Mouse (Mus musculus) midbrain, embryonic 15.5 days (tissue): Measurements from ENCODE around the gene Hspb3. TPM values are rescaled to one million over a fixed set of nuclear protein-coding genes. Genes with fewer than 3 reads are reported as not detected.

Source experiments
- ATAC-seq: fragments of 200-750 bp; cut with Nextera tagmentation; replicated peaks from 2 replicates; pipeline ENCODE4 v1.8.0; 2017; ENCODE audit warnings: moderate TSS enrichment
- H3K27ac ChIP-seq: fragments of 300-500 bp; sonication (generic); 2 replicates; pipeline ENCODE4 v1.5.1; 2015; ENCODE audit warnings: mild to moderate bottlenecking, inconsistent platforms
- H3K27me3 ChIP-seq: fragments of 300-500 bp; sonication (generic); replicated peaks from 2 replicates; pipeline ENCODE4 v1.6.1; 2015; ENCODE audit warnings: inconsistent platforms
- H3K36me3 ChIP-seq: fragments of 300-500 bp; sonication (generic); replicated peaks from 2 replicates; pipeline ENCODE4 v1.6.1; 2015; ENCODE audit warnings: inconsistent platforms
- H3K4me1 ChIP-seq: fragments of 300-500 bp; sonication (generic); 2 replicates; pipeline ENCODE4 v1.6.1; 2015; ENCODE audit warnings: inconsistent platforms
- H3K4me2 ChIP-seq: fragments of 300-500 bp; sonication (generic); 2 replicates; pipeline ENCODE4 v1.6.1; 2015; ENCODE audit warnings: inconsistent platforms, mild to moderate bottlenecking, moderate library complexity
- H3K4me3 ChIP-seq: fragments of 300-500 bp; sonication (generic); 2 replicates; pipeline ENCODE4 v1.5.1; 2015; ENCODE audit warnings: mild to moderate bottlenecking, inconsistent platforms
- H3K9ac ChIP-seq: fragments of 300-500 bp; sonication (generic); 2 replicates; pipeline ENCODE4 v1.6.1; 2015; ENCODE audit warnings: mild to moderate bottlenecking, inconsistent platforms
- H3K9me3 ChIP-seq: fragments of 300-500 bp; sonication (generic); 2 replicates; pipeline ENCODE4 v1.6.1; 2016; ENCODE audit warnings: inconsistent platforms
- WGBS: fragments of 180-500 bp; shearing (Covaris S2); methylation state at CpG from one replicate; pipeline ENCODE4 v1.1.7; 2015; ENCODE audit warnings: mixed read lengths; 5-methylcytosine and 5-hydroxymethylcytosine counted together
- polyA plus RNA-seq: library from polyadenylated mRNA; unstranded; fragments of >200 nt; fragmentation: Nextera tagmentation; extraction: Ambion mirVana; gene quantifications from 2 replicates; pipeline ENCODE4 v1.2.1, GENCODE M21; 2015

Hspb3 gene
- polyA plus RNA-seq = 0.46 TPM in 1 of 2 replicates, not detected in the other

DNA sequence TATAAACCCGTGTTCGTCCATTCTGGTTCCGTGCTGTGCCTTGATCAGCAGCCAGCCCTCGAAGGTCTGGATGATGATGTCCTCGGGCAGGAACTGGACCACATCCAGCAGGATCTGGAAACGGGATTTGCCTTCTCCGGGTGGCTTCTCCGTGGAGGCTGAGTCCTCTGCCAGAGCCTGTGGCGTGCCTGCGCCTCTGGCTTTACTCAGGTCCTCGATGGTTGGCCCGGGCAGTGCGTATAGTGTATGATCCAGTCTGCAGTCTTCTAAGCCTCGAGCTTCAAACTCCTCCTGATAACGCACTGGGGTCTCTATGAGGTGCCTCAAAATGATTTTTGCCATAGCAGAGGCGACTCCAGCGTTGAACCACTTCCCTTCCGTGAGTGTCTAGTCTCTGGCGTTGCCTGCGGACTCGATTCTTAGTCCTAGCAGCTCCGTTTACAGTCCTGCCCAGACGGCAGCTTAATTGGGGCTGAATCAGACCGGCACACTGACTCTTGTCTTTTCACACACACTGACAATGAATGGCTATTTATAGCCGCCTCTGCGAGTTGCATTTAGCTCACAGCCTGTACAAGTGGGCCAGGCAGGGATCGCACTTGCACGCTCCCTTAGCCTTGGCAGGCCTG is at the start of gene Hspb3:
TSS of gene Hspb3 (minus strand) at position 526 of the 629 bp plus-strand sequence.
- ATAC-seq = peak; percentile 71
- H3K9ac ChIP-seq = no peak within 1 kb of the TSS
- H3K36me3 ChIP-seq = no peaks in the 10 kb centered on the region
- 60% methylated on average over 28 of the region's 28 CpGs for WGBS
- no peaks in the 10 kb centered on the region for H3K4me1 ChIP-seq
- no peak within 1 kb of the TSS for H3K4me3 ChIP-seq
- no peak within 1 kb of the TSS for H3K4me2 ChIP-seq
- H3K27ac ChIP-seq = 0 out of 2 replicates have a peak within 1 kb of the TSS, but pooled peaks have one; percentile 2
- H3K9me3 ChIP-seq = no peaks in the 10 kb centered on the region
- no peaks in the 10 kb centered on the region for H3K27me3 ChIP-seq

DNA sequence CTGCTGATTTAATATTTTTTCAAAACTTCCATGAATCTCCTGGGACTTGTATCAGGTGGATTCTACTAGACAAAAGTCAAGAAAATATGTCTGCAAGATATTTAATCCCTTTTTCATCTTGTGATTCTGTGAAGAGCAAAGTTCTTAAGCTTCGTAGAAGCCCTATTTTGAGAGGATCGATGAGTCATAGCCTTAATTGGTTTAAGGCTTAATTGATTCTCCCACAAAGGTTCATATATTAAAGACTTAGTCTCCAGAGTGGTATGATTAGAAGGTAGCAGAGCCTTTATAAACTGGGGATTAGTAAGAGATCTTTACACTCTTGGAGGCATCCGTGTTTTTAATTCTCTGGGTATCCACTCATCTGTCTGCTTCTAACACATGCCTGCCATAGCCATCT is 49.7 kb upstream of the Hspb3 start:
- WGBS = 55% methylated on average over 3 of the region's 3 CpGs
- no peak for ATAC-seq
- Histone ChIP-seq H3K36me3 (no peaks in the 10 kb centered on the region), H3K9me3 (no peaks in the 10 kb centered on the region), H3K27me3 (no peaks in the 10 kb centered on the region), H3K9ac (no peak overlapping the region), H3K4me2 (no peak overlapping the region), H3K4me1 (no peaks in the 10 kb centered on the region), H3K27ac (no peak overlapping the region), H3K4me3 (no peak overlapping the region)

DNA sequence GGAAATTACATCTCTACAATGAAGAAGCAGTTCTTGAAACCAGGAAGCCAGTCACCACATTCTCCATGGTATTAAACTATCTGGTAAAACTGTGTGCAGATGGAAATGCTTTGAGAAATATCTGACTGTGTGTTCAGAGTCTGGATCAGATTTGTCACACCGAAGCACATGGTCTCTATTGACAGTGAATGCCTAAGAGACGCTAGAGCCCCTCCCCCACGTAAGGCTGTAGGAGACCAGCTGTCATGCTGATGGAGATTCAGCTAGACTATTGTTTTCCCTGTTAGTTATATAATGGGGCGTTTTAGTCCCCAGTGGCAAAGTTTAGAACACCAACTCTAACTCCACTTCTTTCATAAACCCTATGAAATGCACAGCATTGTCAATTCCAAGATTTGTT is 42.7 kb upstream of the Hspb3 start:
- Histone ChIP-seq H3K27ac (no peak overlapping the region), H3K4me2 (no peak overlapping the region), H3K4me1 (0 out of 2 replicates have a peak, but pooled peaks cover 3% of the 10 kb centered on the region), H3K27me3 (no peaks in the 10 kb centered on the region), H3K9me3 (no peaks in the 10 kb centered on the region), H3K36me3 (no peaks in the 10 kb centered on the region), H3K4me3 (no peak overlapping the region), H3K9ac (no peak overlapping the region)
- WGBS = 8% methylated on average over 4 of the region's 4 CpGs
- ATAC-seq = peak; percentile 58; the same call in 1 of the 2 replicates

DNA sequence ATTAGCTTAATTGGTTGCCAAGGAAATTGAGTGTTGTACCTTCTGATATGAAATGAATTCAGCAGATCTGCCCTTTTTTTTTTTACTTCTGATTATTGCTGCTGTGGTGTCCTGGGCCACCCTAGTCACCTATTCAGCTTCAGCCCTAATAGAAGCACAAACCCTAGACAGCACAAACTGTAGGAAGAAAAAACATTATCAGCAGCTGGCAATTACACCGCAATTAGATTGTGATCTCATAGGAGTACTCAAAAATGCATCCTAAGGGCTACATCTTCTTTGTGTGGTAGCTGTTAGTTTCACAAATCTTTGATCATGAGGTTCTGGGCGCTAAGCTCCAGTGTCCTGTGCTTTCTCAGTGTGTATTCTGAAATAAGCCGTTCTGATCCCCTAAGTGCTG is 37.7 kb upstream of the Hspb3 start:
- Histone ChIP-seq H3K4me3 (no peak overlapping the region), H3K9ac (no peak overlapping the region), H3K9me3 (no peaks in the 10 kb centered on the region), H3K27me3 (no peaks in the 10 kb centered on the region), H3K4me1 (peaks cover 14% of the 10 kb centered on the region; the same call in 1 of the 2 replicates), H3K36me3 (no peaks in the 10 kb centered on the region), H3K27ac (no peak overlapping the region), H3K4me2 (no peak overlapping the region)
- ATAC-seq = peak; percentile 46; the same call in 1 of the 2 replicates
- WGBS = 53% methylated on average over 3 of the region's 3 CpGs

DNA sequence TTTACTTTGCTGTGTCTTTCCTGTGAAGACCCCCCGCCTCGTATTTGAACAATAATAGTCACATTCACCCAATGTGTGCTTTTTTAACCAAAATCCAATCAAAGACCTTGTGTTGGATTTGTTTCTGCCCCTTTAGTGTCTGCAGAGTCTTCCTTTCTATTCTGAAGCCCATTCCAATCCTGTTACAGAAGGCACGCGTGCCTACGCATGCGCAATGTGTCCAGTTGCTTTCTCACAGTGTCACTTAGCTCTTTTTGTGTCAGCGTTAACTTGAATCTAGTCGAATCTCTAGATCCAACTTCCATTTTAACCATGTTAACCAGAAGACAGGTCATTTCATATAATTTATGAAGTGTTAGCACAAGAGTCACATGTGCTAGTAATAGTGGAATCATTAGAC is 36.5 kb upstream of the Hspb3 start:
- WGBS = 65% methylated on average over 8 of the region's 8 CpGs
- no peaks in the 10 kb centered on the region for H3K27me3 ChIP-seq
- H3K4me3 ChIP-seq = no peak overlapping the region
- H3K9ac ChIP-seq = no peak overlapping the region
- H3K4me1 ChIP-seq = peaks cover 14% of the 10 kb centered on the region; the same call in 1 of the 2 replicates
- H3K9me3 ChIP-seq = no peaks in the 10 kb centered on the region
- H3K27ac ChIP-seq = 0 out of 2 replicates have a peak overlapping the region, but pooled peaks have one; percentile 1
- H3K36me3 ChIP-seq = no peaks in the 10 kb centered on the region
- no peak for ATAC-seq
- H3K4me2 ChIP-seq = peak overlapping the region; percentile 27

DNA sequence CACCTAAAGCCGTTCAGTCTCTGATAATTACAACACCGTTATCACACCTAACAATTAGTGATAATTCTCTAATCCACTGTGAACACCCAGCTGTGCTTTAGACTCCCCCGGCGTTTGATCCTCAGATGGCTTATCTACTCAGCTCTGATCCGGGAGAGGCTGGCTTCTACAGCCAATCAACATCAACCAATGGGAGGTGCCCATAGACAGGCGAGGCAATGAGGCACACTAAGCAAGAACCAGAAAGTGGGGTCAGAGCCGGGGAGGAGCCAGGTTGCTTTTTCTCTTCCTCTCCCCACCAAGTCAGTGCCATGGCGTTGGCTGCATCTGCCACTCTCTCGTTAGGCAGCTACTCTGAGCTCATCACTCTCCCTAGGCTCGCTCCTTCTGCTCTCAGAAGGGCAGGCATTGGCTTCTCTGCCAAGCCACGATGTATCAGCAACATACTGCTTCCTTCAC is 36.0 kb upstream of the Hspb3 start:
- Histone ChIP-seq H3K27ac (0 out of 2 replicates have a peak overlapping the region, but pooled peaks have one; percentile 1), H3K4me1 (peaks cover 14% of the 10 kb centered on the region; the same call in 1 of the 2 replicates), H3K36me3 (no peaks in the 10 kb centered on the region), H3K9me3 (no peaks in the 10 kb centered on the region), H3K9ac (no peak overlapping the region), H3K4me2 (peak overlapping the region; percentile 27), H3K27me3 (no peaks in the 10 kb centered on the region), H3K4me3 (no peak overlapping the region)
- WGBS = 25% methylated on average over 11 of the region's 11 CpGs
- ATAC-seq = peak; percentile 64

DNA sequence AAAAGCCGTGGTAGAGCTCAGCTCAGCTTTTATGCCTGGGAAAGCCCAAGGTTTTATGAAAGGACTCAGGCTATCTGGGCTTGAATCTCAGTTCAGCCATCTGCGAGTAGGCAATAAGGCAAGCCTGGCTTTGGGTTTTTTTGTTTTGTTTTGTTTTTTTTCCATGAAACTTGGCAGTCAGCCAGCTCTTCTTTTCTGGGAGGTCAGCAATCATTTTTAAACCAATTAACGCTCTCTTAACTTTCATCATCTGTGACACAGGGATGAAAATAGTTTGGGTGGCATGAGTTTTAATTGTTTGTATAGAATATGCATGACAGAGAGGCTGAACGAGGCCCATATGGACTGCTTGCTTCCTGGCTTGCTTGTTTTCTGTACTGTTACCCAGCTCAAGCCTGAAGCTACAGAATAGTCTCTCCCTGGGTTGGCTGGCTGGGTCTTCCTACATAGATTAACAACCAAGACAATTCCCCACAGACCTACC is 33.4 kb upstream of the Hspb3 start:
- peak overlapping the region; percentile 38; the same call in 1 of the 2 replicates for H3K27ac ChIP-seq
- WGBS = 42% methylated on average over 4 of the region's 4 CpGs

DNA sequence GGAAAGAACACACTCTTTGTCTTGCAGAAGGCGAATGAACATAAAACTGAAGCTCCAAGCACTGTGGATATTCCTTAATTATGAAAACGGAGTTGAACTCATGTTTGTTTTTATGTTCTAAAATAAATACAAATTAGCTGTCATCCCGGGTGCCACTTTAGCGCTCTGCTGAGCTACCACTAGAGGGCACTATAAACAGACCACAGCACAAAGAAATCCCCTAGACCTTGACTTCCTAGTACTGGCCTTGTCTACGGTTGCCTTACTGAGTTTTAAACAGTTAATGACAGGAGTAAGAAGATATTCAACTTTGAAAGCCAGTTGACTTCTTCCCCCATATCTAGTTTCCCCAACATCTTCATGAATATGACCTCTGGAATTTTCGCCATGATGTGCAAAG is 29.9 kb upstream of the Hspb3 start:
- H3K4me3 ChIP-seq = no peak overlapping the region
- H3K27me3 ChIP-seq = no peaks in the 10 kb centered on the region
- no peaks in the 10 kb centered on the region for H3K4me1 ChIP-seq
- H3K27ac ChIP-seq = no peak overlapping the region
- 23% methylated on average over 6 of the region's 6 CpGs for WGBS
- H3K36me3 ChIP-seq = no peaks in the 10 kb centered on the region
- no peaks in the 10 kb centered on the region for H3K9me3 ChIP-seq
- no peak overlapping the region for H3K4me2 ChIP-seq
- peak; percentile 35; the same call in 1 of the 2 replicates for ATAC-seq
- no peak overlapping the region for H3K9ac ChIP-seq

More for the DNA sequence above, 33.4 kb upstream of the Hspb3 start:
- Histone ChIP-seq H3K9ac (no peak overlapping the region), H3K4me1 (peaks cover 14% of the 10 kb centered on the region; the same call in 1 of the 2 replicates), H3K9me3 (no peaks in the 10 kb centered on the region), H3K4me3 (no peak overlapping the region), H3K36me3 (no peaks in the 10 kb centered on the region), H3K27me3 (no peaks in the 10 kb centered on the region), H3K4me2 (no peak overlapping the region)
- no peak for ATAC-seq

DNA sequence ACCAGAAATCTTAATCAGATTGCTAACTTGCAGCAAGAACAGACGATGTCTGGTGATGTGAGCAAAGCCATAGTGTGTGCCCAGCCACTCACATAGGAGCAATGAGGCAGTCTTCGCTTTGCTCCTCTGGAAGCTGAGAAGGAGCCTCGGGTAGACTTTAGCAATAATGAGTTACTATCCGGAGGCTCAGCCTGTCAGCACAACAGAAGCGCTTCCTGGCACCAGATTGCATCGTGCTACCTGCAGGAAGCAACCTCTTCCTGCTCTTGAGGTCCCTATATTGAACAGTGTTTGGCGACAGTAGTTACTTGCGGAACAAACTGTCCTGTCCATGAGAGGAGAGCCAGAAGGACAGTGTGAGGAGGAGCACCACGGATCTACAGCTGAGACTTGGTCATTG is 28.2 kb upstream of the Hspb3 start:
- H3K4me1 ChIP-seq = no peaks in the 10 kb centered on the region
- H3K9me3 ChIP-seq = no peaks in the 10 kb centered on the region
- no peak overlapping the region for H3K9ac ChIP-seq
- no peak for ATAC-seq
- no peak overlapping the region for H3K4me2 ChIP-seq
- H3K36me3 ChIP-seq = no peaks in the 10 kb centered on the region
- no peak overlapping the region for H3K4me3 ChIP-seq
- no peaks in the 10 kb centered on the region for H3K27me3 ChIP-seq
- WGBS = 69% methylated on average over 9 of the region's 9 CpGs
- H3K27ac ChIP-seq = no peak overlapping the region

DNA sequence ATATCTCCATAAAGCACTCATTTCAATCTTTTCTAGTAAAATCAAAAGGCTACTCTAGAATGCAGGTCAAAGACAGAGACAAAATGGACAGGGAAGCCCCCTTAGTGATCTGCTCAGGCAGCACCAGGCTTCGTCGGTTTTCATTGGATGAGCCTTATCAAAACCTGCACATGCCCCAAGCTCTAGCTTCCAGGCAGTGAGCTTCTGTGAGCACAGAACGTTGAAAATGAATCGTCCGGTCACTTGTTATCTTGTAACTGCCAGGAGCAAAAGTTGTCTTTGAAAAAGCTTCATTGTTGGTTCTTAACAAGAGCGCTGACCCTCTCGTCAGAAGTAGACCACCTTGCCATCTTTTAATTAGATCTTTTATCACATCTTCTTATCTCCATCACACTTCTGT is 26.4 kb upstream of the Hspb3 start:
- Histone ChIP-seq H3K4me1 (no peaks in the 10 kb centered on the region), H3K27ac (no peak overlapping the region), H3K27me3 (no peaks in the 10 kb centered on the region), H3K9me3 (no peaks in the 10 kb centered on the region), H3K9ac (no peak overlapping the region), H3K4me2 (no peak overlapping the region), H3K36me3 (no peaks in the 10 kb centered on the region), H3K4me3 (no peak overlapping the region)
- ATAC-seq = no peak
- WGBS = 73% methylated on average over 7 of the region's 7 CpGs

DNA sequence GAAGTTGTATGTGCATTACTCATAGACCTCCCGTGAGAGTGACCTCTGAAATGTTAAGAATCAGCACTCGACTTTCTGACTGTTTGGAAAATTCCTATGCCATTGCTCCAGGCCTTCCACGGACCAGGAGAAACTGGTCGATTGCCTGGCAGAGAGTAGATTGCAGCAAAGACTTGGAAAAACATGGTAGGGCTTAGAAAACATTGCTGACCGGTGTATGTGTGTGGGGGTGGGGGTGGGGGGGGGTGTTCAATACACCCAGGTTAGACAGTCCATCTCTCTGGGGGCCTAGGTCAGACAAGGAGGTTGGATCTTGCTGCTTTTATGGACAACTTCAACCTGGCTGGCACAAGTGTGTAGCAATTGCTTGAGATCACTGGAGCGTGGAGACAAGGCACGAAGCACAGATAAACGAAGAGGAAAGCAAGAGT is 23.2 kb upstream of the Hspb3 start:
- H3K27ac ChIP-seq = no peak overlapping the region
- H3K4me1 ChIP-seq = no peaks in the 10 kb centered on the region
- no peak overlapping the region for H3K9ac ChIP-seq
- 72% methylated on average over 8 of the region's 8 CpGs for WGBS
- no peak overlapping the region for H3K4me2 ChIP-seq
- no peak for ATAC-seq
- H3K36me3 ChIP-seq = no peaks in the 10 kb centered on the region
- no peaks in the 10 kb centered on the region for H3K9me3 ChIP-seq
- no peak overlapping the region for H3K4me3 ChIP-seq
- no peaks in the 10 kb centered on the region for H3K27me3 ChIP-seq

DNA sequence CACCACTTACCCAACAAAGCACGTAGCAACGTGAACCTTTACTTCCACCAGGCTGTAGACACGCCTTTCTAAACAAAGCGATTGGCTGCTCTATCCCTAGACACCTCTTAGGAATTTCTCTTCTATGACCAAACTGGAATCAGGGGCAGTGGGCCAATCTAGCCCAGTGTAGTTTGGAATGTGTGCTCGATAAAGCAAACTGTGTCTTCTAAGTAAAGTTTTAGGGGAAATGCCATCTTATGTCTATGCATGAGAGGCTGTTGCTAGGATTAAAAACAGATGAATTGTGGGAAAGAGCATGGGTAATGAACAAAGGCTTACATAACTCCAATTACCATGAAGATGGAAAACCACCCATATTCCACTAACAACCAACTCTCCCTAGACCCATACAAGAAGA is 19.3 kb upstream of the Hspb3 start:
- ATAC-seq = no peak
- no peaks in the 10 kb centered on the region for H3K36me3 ChIP-seq
- H3K4me3 ChIP-seq = no peak overlapping the region
- no peaks in the 10 kb centered on the region for H3K9me3 ChIP-seq
- H3K27me3 ChIP-seq = no peaks in the 10 kb centered on the region
- no peak overlapping the region for H3K4me2 ChIP-seq
- 84% methylated on average over 5 of the region's 5 CpGs for WGBS
- no peaks in the 10 kb centered on the region for H3K4me1 ChIP-seq
- no peak overlapping the region for H3K9ac ChIP-seq
- H3K27ac ChIP-seq = no peak overlapping the region

DNA sequence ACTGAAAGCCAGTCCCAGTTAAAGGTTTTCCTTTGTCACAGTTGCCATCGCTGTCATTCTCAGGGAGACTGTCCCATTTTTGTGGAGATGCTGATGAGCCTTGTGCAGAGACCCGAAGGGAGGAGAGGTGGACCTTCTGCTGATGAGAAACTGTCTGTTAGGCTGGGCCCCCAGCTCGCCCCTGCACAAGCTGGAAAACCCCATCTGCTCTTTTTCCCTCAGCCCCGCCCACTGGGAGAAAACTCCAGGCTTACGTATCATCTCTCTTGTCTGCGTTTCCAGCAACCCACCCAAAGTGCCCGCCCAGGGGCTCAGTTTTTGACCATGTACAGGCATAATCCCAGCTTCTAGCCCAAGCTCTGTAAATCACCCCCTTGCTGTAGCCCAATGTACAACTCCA is 17.2 kb upstream of the Hspb3 start:
- Histone ChIP-seq H3K4me2 (no peak overlapping the region), H3K9ac (no peak overlapping the region), H3K9me3 (no peaks in the 10 kb centered on the region), H3K27ac (no peak overlapping the region), H3K4me1 (no peaks in the 10 kb centered on the region), H3K4me3 (no peak overlapping the region), H3K27me3 (no peaks in the 10 kb centered on the region), H3K36me3 (no peaks in the 10 kb centered on the region)
- no peak for ATAC-seq
- 96% methylated on average over 7 of the region's 7 CpGs for WGBS
